Mouse (Mus musculus) gastrocnemius, postnatal 4 days (tissue): ENCODE measurements around the gene Myoz2. TPM values are rescaled to one million over a fixed set of nuclear protein-coding genes. Genes with fewer than 3 reads are reported as not detected.

Experiments used
- DNase-seq, 2 experiments: peaks; one replicate each; pipeline ENCODE4 v3.0.0; 2021 to 2022; ENCODE audit warnings: low spot score in 2 of 2, mixed read lengths in 2 of 2
- long read RNA-seq, 2 experiments: library from polyadenylated mRNA; stranded (forward); transcript quantifications; one replicate each; pipeline ENCODE4 v2.0.0; 2021
- total RNA-seq, 2 experiments: library from RNA; stranded (reverse); gene quantifications; 2 replicates each; pipeline ENCODE4 v1.2.3; 2021

The Myoz2 gene
- total RNA-seq = 100 to 1,000 TPM; 445 to 535 TPM
- long read RNA-seq, experiment 1, transcript Myoz2-201 (6 exons, 1,181 nt) = major isoform, 243 of 279 reads
- long read RNA-seq, experiment 1, transcript Myoz2-203 (7 exons, 871 nt) = minor isoform, 7 of 279 reads
- long read RNA-seq, experiment 1, transcript Myoz2-204 (6 exons, 824 nt) = minor isoform, 5 of 279 reads
- long read RNA-seq, experiment 1, partial matches to known transcripts = 11 of 279 reads
- long read RNA-seq, experiment 1, other reads (novel, unspliced or antisense) = 13 of 279 reads
- long read RNA-seq, experiment 2, transcript Myoz2-203 (7 exons, 871 nt) = minor isoform, 9 of 289 reads
- long read RNA-seq, experiment 2, transcript Myoz2-201 (6 exons, 1,181 nt) = major isoform, 249 of 289 reads
- long read RNA-seq, experiment 2, partial matches to known transcripts = 7 of 289 reads
- long read RNA-seq, experiment 2, other reads (novel, unspliced or antisense) = 20 of 289 reads

DNA sequence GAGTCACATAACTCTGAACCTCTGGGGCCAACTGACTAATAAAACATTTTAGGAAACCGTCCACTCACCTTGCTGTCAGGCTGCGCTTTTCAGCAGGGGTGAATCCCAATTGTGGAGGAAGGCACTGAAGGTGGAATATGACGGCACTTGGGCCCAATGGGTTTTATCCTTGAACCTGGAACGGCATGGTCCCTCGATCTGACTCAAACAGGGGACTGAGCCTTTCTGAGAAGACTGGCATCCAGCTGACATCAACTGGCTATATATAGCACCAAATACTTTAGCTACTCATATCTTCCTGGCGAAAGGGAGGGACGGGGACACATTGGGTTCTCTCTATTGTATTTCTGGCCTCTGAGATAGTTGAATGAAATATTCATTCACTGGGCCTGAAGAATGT, at the start of gene Myoz2:
Myoz2 (minus strand) TSS at position 264 of the 400 bp plus-strand sequence.
- DNase-seq = no peak

DNA sequence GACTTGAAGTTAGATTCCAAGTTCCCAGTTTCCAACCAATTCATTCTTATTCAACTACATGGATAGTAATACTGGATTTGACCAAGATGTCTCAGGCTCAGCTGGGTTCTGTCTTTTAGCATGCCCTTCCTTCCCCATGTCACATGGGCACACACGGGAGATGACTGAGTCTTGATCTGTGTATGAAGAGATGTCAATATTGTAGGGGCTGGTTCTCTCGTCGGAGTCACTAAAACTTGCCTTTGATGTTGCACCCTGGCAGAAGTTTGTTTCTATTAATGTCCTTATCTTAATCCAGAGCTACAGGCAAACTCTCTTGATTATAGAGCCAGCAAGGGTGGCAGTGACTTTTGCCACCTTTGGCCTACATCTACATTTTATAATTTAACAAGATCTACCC, 46.9 kb upstream of the Myoz2 start:
- DNase-seq = no peak

DNA sequence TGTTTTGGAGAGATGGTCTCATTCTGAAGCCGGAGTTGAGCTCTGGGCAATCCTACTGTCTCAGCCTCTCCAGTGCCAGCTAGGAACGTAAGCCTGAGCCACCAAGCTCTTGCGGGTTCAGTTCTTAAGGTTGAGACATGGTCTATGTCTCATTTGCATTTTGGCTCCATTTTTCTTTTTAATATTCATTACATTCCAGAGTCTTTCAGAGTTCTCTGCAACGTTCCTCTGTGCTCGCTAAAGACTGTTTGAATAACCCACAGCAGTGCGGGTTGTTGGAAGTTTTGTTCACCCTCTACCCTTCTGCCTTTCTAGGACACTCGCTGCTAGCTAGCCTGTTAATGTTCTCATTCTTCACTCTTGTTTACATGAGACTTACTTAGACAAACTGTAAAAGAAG, 46.1 kb upstream of the Myoz2 start:
- no peak for DNase-seq

DNA sequence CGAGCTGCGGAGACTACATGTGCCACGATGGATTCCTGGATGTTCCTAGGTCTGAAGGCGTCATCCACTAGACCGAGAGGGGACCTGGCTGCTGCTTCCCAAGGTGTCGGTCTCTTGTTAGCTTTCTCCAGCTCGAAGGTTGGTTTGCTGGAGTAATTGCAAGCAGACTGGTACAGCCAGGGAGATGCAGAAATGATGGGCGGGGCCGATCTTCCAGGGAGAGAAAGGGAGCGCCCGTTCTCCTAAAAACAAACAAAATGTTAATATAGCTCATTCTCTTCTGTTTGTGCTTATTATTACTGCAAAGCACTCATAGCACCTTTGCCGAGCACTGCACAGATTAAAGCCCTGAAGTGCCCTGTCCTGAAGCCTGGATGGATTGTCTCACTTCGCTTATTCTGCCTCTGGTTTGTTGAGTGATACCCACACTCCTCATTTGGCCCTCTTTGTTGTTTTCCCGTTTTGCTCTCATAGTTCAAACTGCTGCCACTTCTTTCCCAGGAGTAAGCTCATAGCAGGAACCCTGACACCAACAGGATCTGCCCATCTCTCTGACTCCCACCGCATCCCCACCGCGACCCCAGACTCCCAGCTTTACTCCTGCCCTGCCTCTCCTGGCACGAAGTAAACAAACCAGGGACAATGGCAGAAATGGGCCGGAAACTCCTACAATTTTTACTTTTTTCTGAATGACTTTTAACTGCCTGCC, 45.4 kb upstream of the Myoz2 start:
- DNase-seq = no peak

DNA sequence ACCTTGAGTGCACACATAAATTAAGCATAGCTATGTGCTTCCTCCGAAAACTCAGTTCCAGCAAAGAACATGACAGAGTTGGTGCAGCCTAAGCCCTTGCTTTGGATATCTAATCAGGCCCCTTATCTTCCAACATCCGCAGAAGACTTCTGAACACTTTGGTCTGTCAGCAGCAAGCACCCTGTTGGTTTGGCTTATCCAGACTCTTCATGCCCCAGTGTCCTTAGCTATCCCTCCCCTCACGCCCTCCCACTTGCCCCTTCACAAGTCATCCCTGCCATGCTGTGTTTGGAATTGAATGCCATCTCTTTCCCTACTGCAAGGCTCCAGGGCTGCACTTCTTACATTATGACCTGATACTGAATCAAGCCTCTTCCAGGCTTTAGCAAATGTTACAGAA, 40.9 kb upstream of the Myoz2 start:
- no peak for DNase-seq

DNA sequence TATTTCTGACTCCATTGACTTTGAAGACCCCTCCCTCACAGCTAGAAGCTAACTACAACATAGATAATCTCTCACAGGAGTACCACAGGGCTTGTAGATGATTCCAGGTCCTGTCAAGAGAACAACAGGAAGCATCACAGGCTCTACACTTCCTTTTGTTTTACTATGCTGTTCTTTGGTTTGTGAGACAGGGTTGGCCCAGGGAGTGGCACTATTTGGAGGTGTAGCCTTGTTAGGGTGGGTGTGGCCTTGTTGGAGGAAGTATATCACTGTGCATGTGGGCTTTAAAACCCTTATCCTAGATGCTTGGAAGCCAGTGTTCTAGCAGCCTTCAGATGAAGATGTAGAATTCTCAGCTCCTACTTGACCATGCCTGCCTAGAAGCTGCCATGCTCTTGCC, 40.2 kb upstream of the Myoz2 start:
- DNase-seq = no peak

DNA sequence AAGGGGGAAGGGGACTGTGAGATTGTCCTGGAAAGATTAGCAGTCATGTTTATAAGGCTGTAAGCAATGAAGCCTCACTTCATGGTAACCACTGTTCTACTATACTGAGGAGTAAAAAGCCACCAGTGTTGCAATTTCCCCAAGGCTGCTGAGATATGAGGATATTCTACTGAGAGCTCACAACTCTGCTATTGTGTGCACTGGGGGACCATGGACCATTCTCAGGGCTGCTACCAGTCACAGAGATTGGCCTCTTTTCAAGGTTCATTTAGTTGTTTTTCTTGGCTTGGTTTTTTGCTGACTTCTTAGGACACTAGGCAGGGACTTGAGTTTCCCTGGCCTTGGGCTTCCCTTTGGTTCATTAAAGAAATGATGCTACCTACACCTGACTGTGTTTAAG, 38.5 kb upstream of the Myoz2 start:
- DNase-seq = no peak

DNA sequence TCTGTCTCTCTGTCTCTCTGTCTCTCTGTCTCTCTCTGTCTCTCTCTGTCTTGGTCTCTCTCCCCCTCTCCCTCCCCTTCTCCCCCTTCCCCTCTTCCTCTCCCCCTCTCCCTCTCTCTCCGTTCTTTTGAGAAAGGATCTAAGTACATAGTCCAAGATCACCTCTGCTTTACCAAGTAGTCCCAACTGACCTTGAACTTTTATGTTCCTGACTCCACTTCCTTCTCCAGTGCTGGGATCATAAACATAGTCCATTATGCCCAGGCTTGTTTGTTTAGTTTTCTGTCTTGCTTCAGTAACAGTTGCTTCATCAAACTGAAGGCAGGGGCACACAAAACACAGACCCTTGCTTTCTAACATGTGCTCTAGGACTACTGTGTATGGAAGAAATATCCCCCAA, 37.7 kb upstream of the Myoz2 start:
- no peak for DNase-seq

DNA sequence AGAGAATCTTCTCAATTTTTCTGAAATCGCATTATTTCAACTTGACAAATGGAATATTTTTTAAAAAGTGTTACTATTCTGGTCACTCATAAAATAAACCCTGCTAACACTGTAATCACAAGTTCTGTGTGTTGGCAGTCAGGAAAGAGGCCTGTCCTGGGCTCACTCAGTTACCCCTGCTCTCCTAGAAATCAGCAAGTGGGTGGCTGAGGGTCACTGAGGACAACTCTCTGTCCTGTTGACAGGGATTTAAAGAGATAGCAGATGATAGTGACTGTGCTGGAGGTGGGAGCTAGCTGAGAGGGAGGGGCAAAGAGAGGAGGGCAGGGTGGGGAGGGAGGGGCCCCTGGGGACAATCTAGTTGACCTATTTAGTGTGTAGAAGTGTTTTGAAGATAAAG, 36.2 kb upstream of the Myoz2 start:
- DNase-seq = no peak

DNA sequence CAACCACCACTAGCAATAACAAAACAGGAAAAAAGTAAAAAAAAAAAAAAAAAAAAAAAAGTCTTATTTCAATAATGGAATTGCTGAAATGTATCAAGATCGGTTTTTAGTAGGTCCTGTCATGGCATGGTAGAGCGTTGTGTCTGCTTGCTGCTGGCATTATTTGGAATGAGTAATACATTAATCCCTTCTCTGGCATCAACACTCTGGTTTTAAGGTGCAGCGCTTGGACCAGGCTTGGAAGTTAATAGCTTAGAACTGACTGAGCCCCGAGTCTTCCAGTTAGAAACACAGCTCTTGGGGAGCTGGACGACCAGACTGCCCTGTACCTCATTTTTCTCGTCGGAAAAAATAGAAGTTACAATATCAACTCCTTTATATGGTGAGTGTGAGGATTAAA, 32.0 kb upstream of the Myoz2 start:
- DNase-seq = no peak

DNA sequence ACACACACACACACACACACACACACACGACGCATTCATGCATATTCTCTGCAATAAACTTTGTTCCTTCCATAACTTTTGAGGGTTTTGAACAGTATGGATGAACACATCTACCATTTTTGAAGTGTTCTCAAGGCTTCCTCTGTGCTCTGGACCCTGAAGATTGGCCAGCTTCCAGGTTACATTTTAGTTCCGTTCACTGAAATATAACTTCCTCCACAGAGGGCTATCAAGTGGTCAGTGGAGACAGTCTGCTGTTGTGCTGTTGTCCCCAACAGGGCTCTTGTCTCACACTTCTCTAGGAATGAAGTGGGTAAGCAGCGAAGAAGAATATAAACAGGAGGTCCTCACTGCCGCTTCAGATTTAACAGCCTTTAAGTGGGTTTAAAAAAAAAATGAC, 30.7 kb upstream of the Myoz2 start:
- no peak for DNase-seq

DNA sequence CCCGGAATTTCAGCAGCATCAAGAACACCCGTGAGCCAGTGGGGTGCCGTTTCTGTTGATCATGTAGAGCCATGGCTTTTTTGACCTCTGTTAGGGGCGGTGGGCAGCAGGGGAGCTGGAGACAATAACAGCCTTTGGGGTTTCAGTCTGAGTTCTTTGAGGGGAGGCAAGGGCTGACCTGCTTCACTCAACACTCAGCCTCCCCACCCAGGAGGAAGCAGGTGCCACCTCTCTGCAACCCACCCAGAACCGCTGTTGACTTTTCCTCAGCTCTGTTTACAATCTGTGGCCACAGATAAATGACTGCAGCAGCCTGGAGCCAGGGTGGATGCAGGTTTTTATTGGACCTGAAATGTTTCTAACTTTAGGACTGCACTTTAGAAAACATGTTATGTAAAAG, 29.4 kb upstream of the Myoz2 start:
- DNase-seq = no peak

DNA sequence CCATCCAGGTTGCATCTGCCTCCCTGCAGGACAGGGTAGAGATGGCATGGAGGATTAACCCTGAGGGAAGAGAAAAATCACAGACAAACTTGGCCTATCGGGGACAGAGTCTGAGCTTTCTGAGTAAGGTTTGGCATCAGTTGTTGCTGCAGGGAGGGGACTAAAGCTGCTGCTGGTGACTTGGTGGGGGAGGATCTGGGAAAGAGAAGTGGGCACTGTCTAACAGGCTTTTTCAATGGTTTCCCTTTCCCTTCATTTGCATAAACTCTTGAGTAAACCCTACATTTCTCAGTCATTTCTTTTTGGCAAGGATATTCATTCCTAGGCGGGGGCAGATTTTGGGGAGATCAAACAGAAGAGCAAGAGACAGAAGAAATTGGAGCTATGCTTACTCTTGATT, 27.1 kb upstream of the Myoz2 start:
- no peak for DNase-seq

DNA sequence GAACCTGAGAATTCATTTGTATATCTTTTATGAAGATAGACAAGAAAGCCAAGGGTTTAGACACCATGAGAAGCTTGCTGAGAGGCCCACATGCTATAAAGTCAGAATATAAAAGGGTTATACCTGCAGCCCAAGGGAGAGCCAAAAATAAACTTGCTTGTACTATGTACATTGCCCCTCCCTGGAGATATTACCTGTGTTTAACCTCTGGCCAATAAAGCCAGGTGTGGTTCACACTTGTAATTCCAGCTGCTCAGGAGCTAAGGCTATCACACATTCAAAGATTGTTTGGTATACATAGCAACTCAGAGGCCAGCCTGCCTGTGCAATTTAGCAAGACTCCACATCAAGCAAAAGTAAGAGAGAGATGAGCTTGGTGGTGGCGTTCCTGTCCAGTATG, 24.0 kb upstream of the Myoz2 start:
- no peak for DNase-seq

DNA sequence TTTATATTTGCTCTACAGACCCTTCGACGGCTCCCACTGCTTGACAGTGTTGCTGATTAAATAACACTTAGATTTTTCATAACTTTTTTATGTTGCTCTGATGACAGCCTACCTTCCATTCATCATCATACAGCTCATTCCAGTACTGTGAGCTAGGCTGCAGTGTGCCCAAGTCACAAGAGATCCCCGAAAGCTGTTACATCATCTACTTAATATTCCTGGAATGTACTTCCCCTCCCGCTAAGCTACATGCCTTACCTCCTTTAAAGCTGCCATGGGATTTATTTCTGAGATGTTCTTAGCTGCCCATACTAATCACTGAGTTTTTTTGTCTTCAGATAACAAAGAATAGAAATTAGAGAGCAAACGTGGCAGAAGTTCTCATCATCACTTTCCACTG, 19.4 kb upstream of the Myoz2 start:
- DNase-seq = no peak

DNA sequence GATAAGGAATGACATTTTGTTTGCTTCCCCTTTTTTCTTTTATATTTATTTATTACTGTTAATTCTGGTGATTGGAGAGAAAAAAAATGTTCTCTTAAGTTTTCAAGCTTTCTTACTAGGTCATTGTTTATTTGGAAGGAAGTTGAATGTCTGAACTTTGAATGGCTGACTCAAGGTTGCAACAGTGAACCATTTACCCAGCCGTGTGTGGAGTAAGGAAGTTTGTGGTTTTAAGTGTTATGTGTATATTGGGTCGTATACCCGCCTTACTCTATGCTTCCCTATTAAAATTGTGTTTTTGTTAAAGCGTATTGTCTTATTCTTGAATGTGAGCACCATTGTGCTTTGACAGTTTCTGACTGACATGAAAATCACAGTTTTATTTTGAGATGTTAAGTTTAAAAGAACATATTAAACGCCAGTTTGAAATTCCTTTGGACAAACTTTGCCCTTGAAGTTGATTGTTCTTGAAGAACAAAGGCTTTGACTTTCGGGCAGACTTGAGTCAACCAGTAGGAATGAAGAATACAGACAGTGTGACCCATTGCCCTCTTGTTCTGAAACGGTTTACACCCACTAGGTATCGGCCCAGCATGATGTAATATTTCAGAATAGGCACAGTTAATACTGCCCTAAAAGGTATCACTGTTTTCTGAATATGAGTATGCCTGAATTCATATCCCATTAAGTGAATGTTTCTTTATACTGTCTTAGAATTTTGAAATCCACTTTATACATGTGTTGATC, 18.6 kb upstream of the Myoz2 start:
- DNase-seq = no peak

DNA sequence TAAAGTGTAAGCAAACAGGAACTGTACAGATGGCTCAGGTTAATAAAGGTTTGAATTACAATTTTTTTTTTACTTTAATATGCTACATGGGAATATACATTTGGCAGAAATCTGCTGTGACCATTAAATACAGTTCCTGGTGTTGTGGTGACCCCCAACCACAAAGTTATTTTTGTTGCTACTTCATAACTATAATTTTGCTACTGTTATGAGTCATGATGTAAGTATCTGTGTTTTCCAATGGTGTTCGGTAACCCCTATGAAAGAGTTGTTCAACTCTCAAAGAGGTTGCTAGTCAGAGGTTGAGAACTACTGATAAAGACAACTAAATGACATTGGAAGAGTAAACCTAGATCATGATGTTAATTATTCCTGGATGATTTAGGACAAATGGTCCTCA, 7.5 kb upstream of the Myoz2 start:
- DNase-seq = no peak

DNA sequence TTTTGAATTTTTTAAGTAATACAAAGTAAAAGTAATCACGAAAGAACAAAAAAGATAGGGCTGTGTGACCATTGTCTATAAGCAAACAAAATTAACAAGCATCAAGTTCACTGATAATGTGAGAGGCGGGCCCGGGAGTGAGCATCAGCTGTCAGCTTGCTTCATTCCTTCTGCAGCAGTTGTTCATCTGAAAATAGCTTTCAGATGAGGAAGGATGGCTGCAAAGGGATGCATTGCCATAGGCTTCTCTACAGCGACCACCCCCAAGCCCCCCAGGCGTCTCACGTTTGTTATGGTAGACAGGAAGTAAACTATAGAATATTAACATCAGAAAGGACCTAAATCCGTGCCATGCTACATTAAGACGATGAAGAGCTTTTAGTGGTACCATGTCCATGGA, 1.0 kb downstream of the Myoz2 start:
- no peak for DNase-seq

DNA sequence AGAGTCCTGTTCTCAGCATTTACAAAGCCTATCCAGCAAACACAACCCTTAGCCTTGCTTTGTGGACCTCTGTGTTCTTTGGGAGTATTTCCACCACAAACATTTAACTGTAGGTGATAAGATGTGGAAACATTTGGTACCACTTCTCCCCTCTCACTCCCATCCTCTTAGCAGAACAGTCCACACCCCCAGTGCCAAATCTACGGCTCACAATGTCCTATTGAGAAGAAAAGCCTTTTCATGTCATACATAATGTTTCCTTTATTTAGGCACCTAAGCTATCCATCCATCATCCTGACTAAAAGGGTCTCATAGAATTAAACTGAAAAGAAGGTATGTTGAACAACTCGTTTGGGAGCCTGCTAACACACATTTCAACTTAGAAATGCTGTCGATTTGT, 9.2 kb downstream of the Myoz2 start:
- no peak for DNase-seq

DNA sequence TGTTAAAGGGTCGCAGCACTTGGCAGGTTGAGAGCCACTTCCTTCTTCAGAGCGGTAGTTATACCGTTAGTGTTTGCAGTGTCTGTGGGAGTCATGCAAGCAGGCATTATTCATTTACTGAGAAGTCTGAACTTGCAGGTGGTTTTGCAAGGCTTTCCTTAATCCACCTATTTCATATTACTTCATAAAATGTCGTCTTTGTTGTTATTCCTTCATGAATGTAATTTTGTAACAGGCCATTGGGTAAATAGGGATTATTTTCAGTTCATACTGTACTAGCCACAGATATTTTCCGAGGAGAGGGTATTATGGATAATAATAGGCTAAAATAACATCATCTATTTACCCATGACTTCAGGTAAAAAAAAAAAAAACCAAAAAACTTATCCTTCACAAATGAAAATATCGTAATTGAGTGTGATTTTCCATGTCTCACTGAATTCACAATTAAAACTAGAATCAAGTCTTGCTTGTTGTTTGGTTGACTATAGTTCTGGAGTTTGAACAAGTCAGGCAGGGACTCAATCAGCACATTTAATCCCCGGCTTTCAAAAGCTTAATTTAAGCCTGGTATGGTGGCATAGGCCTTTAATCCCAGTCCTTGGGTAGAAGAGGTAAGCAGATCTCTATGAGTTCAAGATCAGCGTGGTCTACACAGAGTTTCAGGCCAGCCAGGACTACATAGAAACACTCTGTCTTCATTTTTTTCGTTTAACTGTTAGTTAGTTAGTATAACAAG, 10.2 kb downstream of the Myoz2 start:
- no peak for DNase-seq

DNA sequence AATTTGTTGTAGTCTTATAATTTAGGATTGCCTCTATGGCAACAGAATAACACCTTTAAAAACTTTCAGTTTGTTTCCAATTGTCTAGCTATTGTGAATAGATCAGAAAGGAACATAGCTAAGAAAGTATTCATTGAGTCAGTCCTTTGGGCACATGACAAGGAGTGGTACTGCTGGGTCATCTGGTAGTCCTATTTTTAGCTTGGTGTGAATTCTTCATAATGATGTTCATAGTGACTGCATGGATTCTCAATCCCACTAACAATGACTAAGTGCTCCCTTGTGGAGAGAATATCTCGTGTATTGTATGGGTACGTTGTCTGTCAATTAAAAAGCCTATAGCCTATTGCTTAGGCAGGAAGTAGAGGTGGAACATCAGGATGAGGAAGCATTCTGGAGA, 16.0 kb downstream of the Myoz2 start:
- DNase-seq = no peak
